Mouse (Mus musculus) olfactory bulb, adult 2 months (tissue): ENCODE measurements at regions not wholly inside any gene's neighbourhood (a gene's known extent, or its start where the extent isn't known, plus 50 kb on each side); places are given as distances from the start of the nearest gene placed in this dataset.

ENCODE experiments used
- CTCF ChIP-seq: fragments of 200-500 bp; IDR thresholded peaks from 2 replicates; pipeline ENCODE4 v1.5.1; 2012; ENCODE audit warnings: low read depth, mild to moderate bottlenecking, low read length, moderate library complexity; ENCODE audit not compliant: insufficient read depth
- POLR2A ChIP-seq: fragments of 200-500 bp; IDR thresholded peaks from 2 replicates; pipeline ENCODE4 v1.6.1; 2012; ENCODE audit warnings: mild to moderate bottlenecking, low read depth, low read length, moderate library complexity; ENCODE audit not compliant: insufficient read depth

DNA sequence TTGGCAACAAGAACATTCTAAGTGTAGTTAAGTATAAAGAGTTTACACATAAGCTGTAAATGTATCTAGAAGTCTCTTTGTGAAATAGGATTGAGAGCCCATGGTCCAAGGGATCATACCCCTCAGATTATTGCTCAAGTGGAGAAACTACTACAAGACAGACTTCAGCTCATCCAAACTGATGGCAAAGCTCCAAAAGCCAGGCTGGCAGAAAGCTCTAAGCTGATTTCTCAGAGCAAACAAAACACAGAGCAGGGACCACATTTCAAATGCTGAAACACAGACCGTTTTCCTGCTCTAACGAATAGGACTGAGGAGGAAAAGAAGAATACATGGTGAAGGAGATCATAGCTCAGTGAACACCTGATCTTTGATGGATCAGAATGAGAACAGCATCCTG lies 85.3 kb upstream of the B3gat2 start:
- TF ChIP-seq CTCF = no peak
- no peak for TF ChIP-seq POLR2A
